Mouse (Mus musculus): Measurements from ENCODE around the gene Tbx3.
A peak's percentile ranks its signal among the peaks of the same experiment; 100 is the strongest.

DNA sequence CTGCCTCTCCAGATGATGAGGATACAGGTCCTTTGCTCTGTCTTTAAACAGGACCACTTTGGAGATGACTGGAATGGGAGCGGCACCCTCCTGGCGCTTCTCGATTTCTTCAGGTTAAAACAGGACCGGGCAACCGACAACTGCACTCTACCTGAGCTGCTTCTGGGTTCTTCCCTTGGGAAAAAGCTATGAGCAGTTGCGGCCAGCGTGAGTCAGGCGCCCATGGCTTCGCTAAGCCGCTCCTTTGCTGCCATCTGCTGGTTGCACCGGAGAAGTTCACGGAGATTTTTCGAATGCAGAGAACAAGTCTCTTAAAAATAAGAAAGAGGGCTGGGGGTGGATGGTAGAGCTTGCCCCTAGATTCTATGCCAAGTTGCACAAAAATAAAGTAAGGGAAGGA, 20.6 kb downstream of the Tbx3 start:
- TF ChIP-seq POLR2A (IDR thresholded peaks at IDR 0.05; ENCODE audit: insufficient read depth, low read length) (no peak), CTCF (IDR thresholded peaks at IDR 0.05; ENCODE audit: low read depth, low read length) (peak; percentile 79), EP300 (IDR thresholded peaks at IDR 0.05; ENCODE audit: insufficient read depth, low read depth, low read length) (no peak)

Measured in ES-Bruce4 (cell line).